Mouse (Mus musculus): ENCODE measurements around the gene Kcnj9.

DNA sequence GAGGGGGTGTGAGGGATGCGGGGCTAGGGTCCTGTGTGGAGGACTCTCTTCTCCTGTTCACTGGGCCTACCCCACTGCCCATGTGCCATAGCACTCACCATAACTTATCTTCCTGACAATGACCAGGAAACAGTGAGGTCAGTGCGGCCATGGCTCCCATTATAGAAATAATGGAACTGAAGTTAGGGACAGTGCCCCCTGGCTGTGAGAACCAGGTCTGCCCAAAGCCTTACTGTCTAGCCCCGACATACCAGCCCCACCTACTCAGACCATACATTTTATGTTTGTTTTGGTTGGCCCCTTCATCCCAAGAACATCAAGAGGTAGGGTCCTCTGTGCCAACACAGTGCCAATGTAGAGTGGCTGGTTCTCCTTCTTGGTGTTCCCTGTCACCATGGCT lies 23.5 kb downstream of the Kcnj9 start:
- no peak; the same call in 1 of the 2 replicates for TF ChIP-seq CTCF (IDR thresholded peaks at IDR 0.05; ENCODE audit: borderline replicate concordance, extremely low read depth, insufficient read depth, insufficient read length)
- no peak for TF ChIP-seq POLR2A (IDR thresholded peaks at IDR 0.05; ENCODE audit: borderline replicate concordance, extremely low read depth, insufficient read depth, insufficient read length, poor library complexity, severe bottlenecking)
